Mouse (Mus musculus): ENCODE data around the gene Jazf1. TPM values are rescaled to one million over a fixed set of nuclear protein-coding genes. Genes with fewer than 3 reads are reported as not detected.

The Jazf1 gene
- total and polyA plus RNA-seq, 2 experiments, result 0.48 to 0.74 TPM

- no peaks in the 10 kb centered on the region for H3K36me3 ChIP-seq (ENCODE audit: control insufficient read depth, insufficient read depth, low read length)
- no peaks in the 10 kb centered on the region for H3K4me1 ChIP-seq (ENCODE audit: control insufficient read depth, insufficient read depth, low read length)
- 56% methylated on average over 2 of the region's 2 CpGs for WGBS
- TF ChIP-seq CTCF (IDR thresholded peaks at IDR 0.05; ENCODE audit: low read depth, low read length) (no peak), POLR2A (IDR thresholded peaks at IDR 0.05; ENCODE audit: extremely low read depth, insufficient read depth, low read length) (no peak)
- no peak overlapping the region for H3K27ac ChIP-seq (replicated peaks; ENCODE audit: insufficient read depth, low read depth, low read length)
- no peak overlapping the region for H3K4me3 ChIP-seq (ENCODE audit: insufficient read depth, low read depth, low read length)
- no peak for DNase-seq (ENCODE audit: extremely low read depth, low read depth, low spot score)
- H3K9ac ChIP-seq (ENCODE audit: low read depth, low read length), result no peak overlapping the region
- H3K79me2 ChIP-seq (ENCODE audit: control insufficient read depth, insufficient read depth, low read length), result no peaks in the 10 kb centered on the region
- no peaks in the 10 kb centered on the region for H3K27me3 ChIP-seq (ENCODE audit: control insufficient read depth, insufficient read depth, low read length)
Measured at GRCm38 (mm10) chr6:53021081-53021480, 47.4 kb downstream of the Jazf1 start.

- Histone ChIP-seq H3K4me3 (ENCODE audit: insufficient read depth, low read depth, low read length) (no peak overlapping the region), H3K9ac (ENCODE audit: low read depth, low read length) (no peak overlapping the region), H3K27ac (replicated peaks; ENCODE audit: insufficient read depth, low read depth, low read length) (no peak overlapping the region), H3K27me3 (ENCODE audit: control insufficient read depth, insufficient read depth, low read length) (no peaks in the 10 kb centered on the region), H3K36me3 (ENCODE audit: control insufficient read depth, insufficient read depth, low read length) (no peaks in the 10 kb centered on the region), H3K79me2 (ENCODE audit: control insufficient read depth, insufficient read depth, low read length) (no peaks in the 10 kb centered on the region), H3K4me1 (ENCODE audit: control insufficient read depth, insufficient read depth, low read length) (no peaks in the 10 kb centered on the region)
- DNase-seq (ENCODE audit: extremely low read depth, low read depth, low spot score), result no peak
- no peak for TF ChIP-seq CTCF (IDR thresholded peaks at IDR 0.05; ENCODE audit: low read depth, low read length)
- no peak for TF ChIP-seq POLR2A (IDR thresholded peaks at IDR 0.05; ENCODE audit: extremely low read depth, insufficient read depth, low read length)
- WGBS, result 89% methylated on average over 4 of the region's 4 CpGs
Measured at GRCm38 (mm10) chr6:53017357-53018205, 50.9 kb downstream of the Jazf1 start.

- no peak overlapping the region for H3K9ac ChIP-seq (ENCODE audit: low read depth, low read length)
- H3K27me3 ChIP-seq (ENCODE audit: control insufficient read depth, insufficient read depth, low read length), result no peaks in the 10 kb centered on the region
- DNase-seq (ENCODE audit: extremely low read depth, low read depth, low spot score), result no peak
- WGBS, result 90% methylated on average over 9 of the region's 9 CpGs
- TF ChIP-seq POLR2A (IDR thresholded peaks at IDR 0.05; ENCODE audit: extremely low read depth, insufficient read depth, low read length) (no peak), CTCF (IDR thresholded peaks at IDR 0.05; ENCODE audit: low read depth, low read length) (no peak)
- H3K79me2 ChIP-seq (ENCODE audit: control insufficient read depth, insufficient read depth, low read length), result no peaks in the 10 kb centered on the region
- no peaks in the 10 kb centered on the region for H3K4me1 ChIP-seq (ENCODE audit: control insufficient read depth, insufficient read depth, low read length)
- no peaks in the 10 kb centered on the region for H3K36me3 ChIP-seq (ENCODE audit: control insufficient read depth, insufficient read depth, low read length)
- H3K27ac ChIP-seq (replicated peaks; ENCODE audit: insufficient read depth, low read depth, low read length), result no peak overlapping the region
- H3K4me3 ChIP-seq (ENCODE audit: insufficient read depth, low read depth, low read length), result no peak overlapping the region
Measured at GRCm38 (mm10) chr6:53014460-53015455, 53.7 kb downstream of the Jazf1 start.

GRCm38 (mm10) chr6:53010286-53010685 is 58.1 kb downstream of the Jazf1 start:
- H3K4me3 ChIP-seq (ENCODE audit: insufficient read depth, low read depth, low read length), result no peak overlapping the region
- WGBS, result 96% methylated on average over 2 of the region's 2 CpGs
- no peak overlapping the region for H3K27ac ChIP-seq (replicated peaks; ENCODE audit: insufficient read depth, low read depth, low read length)
- TF ChIP-seq POLR2A (IDR thresholded peaks at IDR 0.05; ENCODE audit: extremely low read depth, insufficient read depth, low read length), result no peak
- no peak for TF ChIP-seq CTCF (IDR thresholded peaks at IDR 0.05; ENCODE audit: low read depth, low read length)
- no peaks in the 10 kb centered on the region for H3K27me3 ChIP-seq (ENCODE audit: control insufficient read depth, insufficient read depth, low read length)
- no peaks in the 10 kb centered on the region for H3K4me1 ChIP-seq (ENCODE audit: control insufficient read depth, insufficient read depth, low read length)
- DNase-seq (ENCODE audit: extremely low read depth, low read depth, low spot score), result no peak
- H3K9ac ChIP-seq (ENCODE audit: low read depth, low read length), result no peak overlapping the region
- no peaks in the 10 kb centered on the region for H3K36me3 ChIP-seq (ENCODE audit: control insufficient read depth, insufficient read depth, low read length)
- H3K79me2 ChIP-seq (ENCODE audit: control insufficient read depth, insufficient read depth, low read length), result no peaks in the 10 kb centered on the region

GRCm38 (mm10) chr6:53006032-53006431 is 62.4 kb downstream of the Jazf1 start:
- H3K4me3 ChIP-seq (ENCODE audit: insufficient read depth, low read depth, low read length), result no peak overlapping the region
- no peaks in the 10 kb centered on the region for H3K36me3 ChIP-seq (ENCODE audit: control insufficient read depth, insufficient read depth, low read length)
- no peaks in the 10 kb centered on the region for H3K4me1 ChIP-seq (ENCODE audit: control insufficient read depth, insufficient read depth, low read length)
- WGBS, result 58% methylated on average over 3 of the region's 3 CpGs
- H3K27ac ChIP-seq (replicated peaks; ENCODE audit: insufficient read depth, low read depth, low read length), result no peak overlapping the region
- no peaks in the 10 kb centered on the region for H3K79me2 ChIP-seq (ENCODE audit: control insufficient read depth, insufficient read depth, low read length)
- peak; percentile 10 for DNase-seq (ENCODE audit: extremely low read depth, low read depth, low spot score)
- H3K9ac ChIP-seq (ENCODE audit: low read depth, low read length), result no peak overlapping the region
- TF ChIP-seq POLR2A (IDR thresholded peaks at IDR 0.05; ENCODE audit: extremely low read depth, insufficient read depth, low read length), result no peak
- TF ChIP-seq CTCF (IDR thresholded peaks at IDR 0.05; ENCODE audit: low read depth, low read length), result no peak
- H3K27me3 ChIP-seq (ENCODE audit: control insufficient read depth, insufficient read depth, low read length), result no peaks in the 10 kb centered on the region
